Mouse (Mus musculus) frontal cortex, postnatal 36 days (tissue): ENCODE measurements around the gene Coa7.
"Not testable (repeated sequence)": the region's sequence is repeated elsewhere in the genome, so short reads cannot be mapped to it uniquely, and the experiment has no call there.

ENCODE experiments used
- DNase-seq, 2 experiments: peaks; one replicate each; pipeline ENCODE4 v3.0.0; 2022; ENCODE audit warnings: low spot score in 2 of 2

Coa7 gene

GRCm38 (mm10) chr4:108339277-108339690 is 11.3 kb downstream of the Coa7 start:
- peak; percentile 56 to 72 for DNase-seq

- DNase-seq = no peak
Observed at GRCm38 (mm10) chr4:108344631-108345083, 16.7 kb downstream of the Coa7 start.

- DNase-seq = no peak
Observed at GRCm38 (mm10) chr4:108345826-108346225, 17.9 kb downstream of the Coa7 start.

GRCm38 (mm10) chr4:108347111-108347510 is 19.2 kb downstream of the Coa7 start:
- DNase-seq = no peak

DNA sequence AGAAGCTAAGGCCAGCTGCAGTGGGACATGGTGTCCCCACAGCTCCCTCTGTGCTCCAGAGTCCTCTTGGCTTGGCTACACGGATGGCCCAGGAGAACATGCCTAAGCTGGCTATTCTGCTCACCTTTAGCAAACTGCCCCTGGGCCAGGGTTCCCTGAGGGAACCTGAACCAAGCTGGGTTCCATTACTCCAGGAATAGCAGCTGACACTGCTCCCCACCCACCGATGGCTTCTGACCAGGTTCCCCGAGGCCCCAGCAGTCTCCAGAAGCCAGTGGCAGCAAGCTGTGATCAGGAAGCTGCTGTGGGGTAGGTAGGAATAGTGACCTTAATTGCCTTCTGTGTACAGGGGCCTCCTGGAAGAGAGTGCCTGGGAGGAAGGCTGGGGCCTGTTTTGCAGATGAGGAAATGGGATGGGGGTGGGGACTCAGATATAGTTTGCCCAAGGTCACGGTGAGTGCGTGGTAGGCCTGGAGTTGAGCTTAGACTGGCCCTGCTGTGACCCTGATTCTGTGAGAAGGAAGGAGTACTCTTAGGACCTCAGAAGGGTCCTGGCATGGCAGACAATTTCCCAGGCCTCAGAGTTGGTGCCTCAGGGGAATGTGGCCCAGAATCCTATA is 20.4 kb downstream of the Coa7 start:
- DNase-seq = no peak

GRCm38 (mm10) chr4:108349064-108349463 is 21.1 kb downstream of the Coa7 start:
- DNase-seq = no peak

DNA sequence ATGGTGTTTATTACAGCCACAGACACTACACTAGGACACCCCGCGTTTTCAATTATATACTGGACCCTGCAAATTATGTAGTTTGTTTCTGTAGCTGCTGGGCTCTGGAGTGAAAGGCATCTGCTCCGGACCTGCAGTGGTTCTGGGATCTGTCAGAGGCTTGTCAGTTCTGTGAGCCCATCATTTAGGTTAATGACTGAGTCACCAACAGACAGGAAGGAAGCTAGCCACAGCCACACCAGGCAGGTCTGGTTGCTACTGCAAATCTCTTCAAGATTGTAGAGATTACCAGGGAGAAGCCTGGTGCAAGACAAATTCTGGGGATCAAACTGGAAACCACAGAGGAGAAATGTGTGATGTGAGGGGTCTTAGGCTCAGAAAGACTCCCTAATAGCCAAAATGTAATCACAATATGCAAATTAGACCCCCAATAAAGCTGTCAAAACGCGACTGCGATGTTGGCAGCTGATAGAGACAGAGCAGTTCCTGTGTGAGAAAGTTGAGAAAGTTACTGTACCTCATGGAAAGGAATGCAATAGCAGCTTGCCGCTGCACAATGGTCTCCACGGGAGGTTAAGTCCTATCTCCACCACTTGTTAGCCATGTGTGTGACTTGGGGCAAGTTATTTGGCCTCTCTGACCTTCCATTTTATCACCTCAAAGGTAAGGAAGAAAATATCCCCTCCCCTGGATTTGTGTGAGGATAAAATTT is 22.1 kb downstream of the Coa7 start:
- no peak for DNase-seq

GRCm38 (mm10) chr4:108350819-108351218 is 22.9 kb downstream of the Coa7 start:
- DNase-seq = no peak

DNA sequence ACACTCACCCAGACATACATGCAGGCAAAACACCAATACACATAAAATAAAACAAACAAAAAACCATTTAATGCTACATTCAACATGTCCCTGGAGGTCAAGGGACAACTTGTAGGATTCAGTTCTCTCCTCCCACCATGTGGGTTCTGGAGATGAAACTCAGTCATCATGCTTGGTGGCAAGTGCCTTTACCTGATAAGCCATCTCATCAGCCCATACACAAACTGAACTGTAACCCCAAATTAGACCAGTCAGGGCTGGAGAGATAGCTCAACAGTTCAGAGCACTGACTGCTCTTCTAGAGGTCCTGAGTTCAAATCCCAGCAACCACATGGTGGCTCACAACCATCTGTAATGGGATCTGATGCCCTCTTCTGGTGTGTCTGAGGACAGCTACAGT is 25.7 kb downstream of the Coa7 start:
- DNase-seq = not testable (repeated sequence)

DNA sequence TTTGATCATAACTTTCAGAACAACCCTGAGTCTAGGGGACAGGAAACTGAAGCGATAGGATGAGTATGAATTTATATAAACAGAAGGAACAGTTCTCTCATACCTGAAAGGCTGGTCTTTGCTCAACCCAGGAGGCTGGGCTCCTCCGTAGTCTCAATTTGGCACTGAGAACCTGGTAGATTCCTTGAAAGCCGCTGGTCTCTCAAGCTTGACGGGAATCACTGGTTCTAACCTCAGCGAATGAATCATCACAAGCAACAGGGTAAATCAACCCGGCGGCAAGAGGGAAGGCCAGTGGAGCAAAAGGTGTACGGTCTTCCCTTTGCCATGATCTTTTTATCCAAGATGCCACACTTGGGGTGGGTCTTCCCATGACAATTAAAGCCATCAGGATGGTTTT is 29.5 kb downstream of the Coa7 start:
- no peak for DNase-seq

DNA sequence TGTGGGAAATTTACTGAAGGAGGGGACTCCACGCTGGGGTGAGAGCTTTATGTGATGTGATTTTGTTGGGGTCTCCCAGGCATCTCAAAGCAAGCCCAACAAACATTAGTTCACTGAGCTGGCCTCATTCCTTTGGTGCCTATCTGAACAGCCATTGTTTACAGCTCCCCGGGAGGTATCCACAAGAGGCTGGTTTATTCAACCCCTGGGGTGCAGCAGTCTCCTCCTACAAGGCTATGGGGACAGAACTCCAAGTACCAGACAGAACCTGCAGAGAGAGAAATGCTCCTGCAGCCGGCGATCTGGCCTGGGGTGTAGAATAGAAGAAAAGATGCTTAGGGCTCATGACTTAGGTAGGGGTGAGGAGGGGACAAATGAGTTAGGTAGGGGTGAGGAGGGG is 30.6 kb downstream of the Coa7 start:
- no peak for DNase-seq

DNA sequence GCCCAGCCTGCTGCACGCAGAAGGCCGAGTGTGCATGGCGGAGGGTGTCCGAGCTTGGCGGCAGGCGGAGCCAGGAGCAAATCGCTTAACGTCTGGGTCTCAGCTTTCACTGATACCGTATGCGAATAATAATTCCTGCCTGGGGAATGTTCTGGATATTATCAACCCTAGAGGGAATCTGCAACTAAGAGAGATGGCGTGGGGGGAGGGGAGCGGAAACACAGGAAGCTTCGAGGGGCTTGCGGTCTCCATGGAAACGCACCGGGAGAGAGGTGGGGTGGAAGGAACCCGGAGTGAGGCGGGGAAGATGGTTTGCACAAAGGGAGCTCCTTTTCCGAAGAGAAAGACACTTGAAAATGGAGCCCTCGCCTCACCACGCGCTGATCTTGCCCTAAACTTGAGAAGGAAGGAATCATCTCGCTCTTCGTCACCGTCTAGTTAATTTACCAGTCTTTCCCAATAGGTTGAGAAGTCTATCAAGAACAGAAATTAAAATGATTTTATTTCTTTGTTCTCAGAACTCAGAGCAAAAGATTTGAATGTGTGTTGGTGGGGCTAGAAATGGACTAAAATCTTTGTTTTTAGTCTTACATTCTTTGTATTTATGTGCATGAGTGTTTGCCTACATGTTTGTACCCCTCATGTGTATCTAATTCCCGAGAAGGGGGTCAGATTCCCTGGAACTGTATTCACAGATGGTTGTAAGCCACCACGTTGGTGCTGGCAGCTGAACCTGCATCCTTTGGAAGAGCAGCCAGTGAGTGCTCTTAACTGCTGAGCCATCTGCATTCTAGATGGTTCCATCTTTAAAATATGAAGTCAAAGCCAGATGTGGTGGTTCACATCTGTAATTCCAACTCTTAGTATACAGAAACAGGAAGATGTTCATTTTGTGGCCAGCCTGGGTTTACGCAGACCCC is 32.5 kb downstream of the Coa7 start:
- peak; percentile 26 to 33 for DNase-seq

- DNase-seq = no peak
Observed at GRCm38 (mm10) chr4:108362321-108363261, 34.7 kb downstream of the Coa7 start.

GRCm38 (mm10) chr4:108363355-108364110 is 35.6 kb downstream of the Coa7 start:
- no peak for DNase-seq

- no peak for DNase-seq
Observed at GRCm38 (mm10) chr4:108364111-108364476, 36.2 kb downstream of the Coa7 start.

DNA sequence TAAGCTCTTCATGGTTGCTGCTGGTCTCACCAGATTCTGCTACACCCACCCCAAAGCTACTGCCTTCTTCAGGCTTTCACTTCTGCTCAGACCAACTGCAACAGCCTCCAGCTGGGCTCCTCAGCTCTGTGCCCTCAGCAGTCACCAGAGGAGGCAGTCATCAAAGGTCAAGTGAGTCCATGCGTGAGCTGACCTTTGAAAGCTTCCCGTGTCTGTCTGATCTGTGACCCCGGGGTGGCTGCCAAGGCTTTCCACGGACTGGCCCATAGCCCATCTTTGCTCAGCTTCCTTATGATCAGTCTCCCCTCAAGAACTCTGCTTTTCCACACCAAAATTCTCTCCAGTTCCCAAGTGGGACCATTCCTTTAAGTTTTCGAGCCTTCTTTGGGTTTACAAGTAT is 41.3 kb downstream of the Coa7 start:
- DNase-seq = no peak

GRCm38 (mm10) chr4:108370409-108370808 is 42.5 kb downstream of the Coa7 start:
- DNase-seq = no peak

DNA sequence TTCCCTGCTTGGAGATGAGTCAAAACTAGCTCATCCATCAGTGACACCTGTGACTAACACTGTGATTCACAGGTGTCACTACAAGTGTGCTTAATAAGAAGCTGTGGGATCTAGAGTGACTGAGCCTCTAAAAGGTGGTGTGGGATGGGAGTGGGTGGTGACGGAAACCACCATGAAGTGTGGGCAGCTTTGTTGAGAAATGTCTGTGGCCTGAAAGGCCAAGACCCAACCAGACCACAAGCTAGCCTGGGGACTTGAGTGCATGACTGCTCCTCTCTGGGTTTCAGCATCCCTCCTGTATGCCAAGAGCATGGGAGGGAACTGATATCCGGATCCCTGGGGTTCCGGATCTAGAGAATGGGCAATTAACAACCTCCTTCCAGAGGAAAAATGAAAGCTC is 43.5 kb downstream of the Coa7 start:
- DNase-seq = no peak

DNA sequence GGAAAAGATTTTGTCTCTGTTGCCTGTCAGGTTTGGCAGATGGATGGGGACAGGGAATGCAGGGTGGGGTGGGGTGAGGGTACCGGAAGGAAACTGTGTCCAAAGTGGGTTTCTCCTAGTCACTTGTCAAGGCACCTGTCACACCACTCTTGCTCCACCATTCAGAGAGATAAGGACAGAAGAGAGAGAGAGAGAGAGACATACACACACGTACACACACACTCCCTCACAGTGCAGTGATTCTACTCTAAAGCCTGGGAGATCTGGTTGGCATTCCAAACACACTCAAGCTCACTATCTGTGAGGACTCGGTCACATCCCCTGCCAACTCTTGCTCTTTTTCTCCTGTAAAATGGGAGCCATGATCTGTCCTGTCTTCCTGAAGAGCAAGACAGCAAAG is 44.2 kb downstream of the Coa7 start:
- DNase-seq = no peak

DNA sequence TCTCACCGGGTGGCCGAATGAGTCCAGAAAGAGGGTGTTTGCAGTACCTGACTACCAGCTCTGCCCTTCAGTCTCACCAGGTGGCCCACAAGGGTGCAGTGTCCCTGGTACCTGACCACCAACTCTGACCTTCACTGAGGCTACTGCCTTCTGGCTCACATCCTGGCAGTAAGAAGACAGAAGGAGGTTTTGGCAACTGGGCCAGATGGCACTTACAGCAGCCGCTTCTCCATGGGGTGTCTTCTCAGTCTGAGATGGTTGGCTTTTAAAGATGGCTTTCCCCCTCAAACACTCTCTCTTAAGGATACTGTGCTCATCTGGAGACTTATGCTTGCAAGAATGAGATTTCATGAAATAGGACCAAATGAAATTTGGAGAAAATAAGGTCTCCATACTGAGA is 51.5 kb downstream of the Coa7 start:
- DNase-seq = no peak

GRCm38 (mm10) chr4:108380146-108380545 is 52.2 kb downstream of the Coa7 start:
- no peak for DNase-seq
